Mouse (Mus musculus) retina, adult 2 months (tissue): ENCODE results near the gene Chaf1a.

Source experiments
- DNase-seq: peaks from one replicate; pipeline ENCODE4 v3.0.0-alpha.2; 2012; ENCODE audit warnings: low read depth, low spot score

Gene Chaf1a

GRCm38 (mm10) chr17:56119431-56119830, 79.2 kb downstream of the Chaf1a start:
- no peak for DNase-seq

GRCm38 (mm10) chr17:56119981-56120880, 80.0 kb downstream of the Chaf1a start:
- no peak for DNase-seq

GRCm38 (mm10) chr17:56121826-56122225, 81.6 kb downstream of the Chaf1a start, which contains the start of gene Lrg1:
Lrg1 (minus strand) TSS chr17:56122001.
- no peak for DNase-seq
